Mouse (Mus musculus): ENCODE measurements at regions not wholly inside any gene's neighbourhood (a gene's known extent, or its start where the extent isn't known, plus 50 kb on each side); places are given as distances from the start of the nearest gene placed in this dataset.

- no peak overlapping the region for H3K27ac ChIP-seq (ENCODE audit: insufficient read depth, low read depth, low read length)
- no peak overlapping the region for H3K4me3 ChIP-seq (ENCODE audit: low read depth, low read length)
- H3K36me3 ChIP-seq (ENCODE audit: control insufficient read depth, insufficient read depth, low read length) = no peaks in the 10 kb centered on the region
- 84% methylated on average over 9 of the region's 9 CpGs for WGBS
- TF ChIP-seq CTCF (IDR thresholded peaks at IDR 0.05; ENCODE audit: extremely low read depth, insufficient read length, insufficient replicate concordance, low read depth, low read length) = no peak
- TF ChIP-seq POLR2A (IDR thresholded peaks at IDR 0.05; ENCODE audit: low read depth, low read length) = no peak
- peaks cover 4% of the 10 kb centered on the region for H3K4me1 ChIP-seq (ENCODE audit: control insufficient read depth, insufficient read depth, insufficient read length, low read length)
- no peaks in the 10 kb centered on the region for H3K27me3 ChIP-seq (ENCODE audit: control insufficient read depth, insufficient read depth, low read length)
These were observed 197.9 kb upstream of the Hs6st1 start for GRCm38 (mm10) chr1:35870144-35870827.

- Histone ChIP-seq H3K27me3 (ENCODE audit: control insufficient read depth, insufficient read depth, low read length) (no peaks in the 10 kb centered on the region), H3K36me3 (ENCODE audit: control insufficient read depth, insufficient read depth, low read length) (no peaks in the 10 kb centered on the region), H3K27ac (ENCODE audit: insufficient read depth, low read depth, low read length) (no peak overlapping the region), H3K4me3 (ENCODE audit: low read depth, low read length) (no peak overlapping the region), H3K4me1 (ENCODE audit: control insufficient read depth, insufficient read depth, insufficient read length, low read length) (peaks cover 4% of the 10 kb centered on the region)
- 94% methylated on average over 2 of the region's 2 CpGs for WGBS
- no peak for TF ChIP-seq CTCF (IDR thresholded peaks at IDR 0.05; ENCODE audit: extremely low read depth, insufficient read length, insufficient replicate concordance, low read depth, low read length)
- no peak for TF ChIP-seq POLR2A (IDR thresholded peaks at IDR 0.05; ENCODE audit: low read depth, low read length)
These were observed 195.2 kb upstream of the Hs6st1 start for GRCm38 (mm10) chr1:35873038-35873437.

GRCm38 (mm10) chr1:35875210-35875811 lies 192.9 kb upstream of the Hs6st1 start:
- WGBS = 25% methylated on average over 11 of the region's 11 CpGs

GRCm38 (mm10) chr1:35878426-35878825 lies 189.8 kb upstream of the Hs6st1 start:
- no peak overlapping the region for H3K4me3 ChIP-seq (ENCODE audit: low read depth, low read length)
- TF ChIP-seq POLR2A (IDR thresholded peaks at IDR 0.05; ENCODE audit: low read depth, low read length) = no peak
- H3K4me1 ChIP-seq (ENCODE audit: control insufficient read depth, insufficient read depth, insufficient read length, low read length) = peaks cover 4% of the 10 kb centered on the region
- no peak overlapping the region for H3K27ac ChIP-seq (ENCODE audit: insufficient read depth, low read depth, low read length)
- 42% methylated on average over 4 of the region's 4 CpGs for WGBS
- H3K36me3 ChIP-seq (ENCODE audit: control insufficient read depth, insufficient read depth, low read length) = no peaks in the 10 kb centered on the region
- no peaks in the 10 kb centered on the region for H3K27me3 ChIP-seq (ENCODE audit: control insufficient read depth, insufficient read depth, low read length)

More at GRCm38 (mm10) chr1:35875210-35875811, 192.9 kb upstream of the Hs6st1 start:
- no peak for TF ChIP-seq POLR2A (IDR thresholded peaks at IDR 0.05; ENCODE audit: low read depth, low read length)
- no peak for TF ChIP-seq CTCF (IDR thresholded peaks at IDR 0.05; ENCODE audit: extremely low read depth, insufficient read length, insufficient replicate concordance, low read depth, low read length)
- Histone ChIP-seq H3K27ac (ENCODE audit: insufficient read depth, low read depth, low read length) (no peak overlapping the region), H3K36me3 (ENCODE audit: control insufficient read depth, insufficient read depth, low read length) (no peaks in the 10 kb centered on the region), H3K4me3 (ENCODE audit: low read depth, low read length) (no peak overlapping the region), H3K4me1 (ENCODE audit: control insufficient read depth, insufficient read depth, insufficient read length, low read length) (peaks cover 4% of the 10 kb centered on the region), H3K27me3 (ENCODE audit: control insufficient read depth, insufficient read depth, low read length) (no peaks in the 10 kb centered on the region)

GRCm38 (mm10) chr1:35879388-35880093 lies 188.7 kb upstream of the Hs6st1 start:
- Histone ChIP-seq H3K4me1 (ENCODE audit: control insufficient read depth, insufficient read depth, insufficient read length, low read length) (peaks cover 4% of the 10 kb centered on the region), H3K4me3 (ENCODE audit: low read depth, low read length) (no peak overlapping the region), H3K27ac (ENCODE audit: insufficient read depth, low read depth, low read length) (no peak overlapping the region), H3K36me3 (ENCODE audit: control insufficient read depth, insufficient read depth, low read length) (no peaks in the 10 kb centered on the region), H3K27me3 (ENCODE audit: control insufficient read depth, insufficient read depth, low read length) (no peaks in the 10 kb centered on the region)
- TF ChIP-seq CTCF (IDR thresholded peaks at IDR 0.05; ENCODE audit: extremely low read depth, insufficient read length, insufficient replicate concordance, low read depth, low read length) (no peak), POLR2A (IDR thresholded peaks at IDR 0.05; ENCODE audit: low read depth, low read length) (no peak)
- 70% methylated on average over 11 of the region's 11 CpGs for WGBS

GRCm38 (mm10) chr1:35880562-35881265 lies 187.5 kb upstream of the Hs6st1 start:
- H3K27me3 ChIP-seq (ENCODE audit: control insufficient read depth, insufficient read depth, low read length) = no peaks in the 10 kb centered on the region
- no peak overlapping the region for H3K4me3 ChIP-seq (ENCODE audit: low read depth, low read length)
- 73% methylated on average over 6 of the region's 6 CpGs for WGBS
- no peak overlapping the region for H3K27ac ChIP-seq (ENCODE audit: insufficient read depth, low read depth, low read length)
- no peaks in the 10 kb centered on the region for H3K4me1 ChIP-seq (ENCODE audit: control insufficient read depth, insufficient read depth, insufficient read length, low read length)
- no peaks in the 10 kb centered on the region for H3K36me3 ChIP-seq (ENCODE audit: control insufficient read depth, insufficient read depth, low read length)
- no peak for TF ChIP-seq POLR2A (IDR thresholded peaks at IDR 0.05; ENCODE audit: low read depth, low read length)
- no peak for TF ChIP-seq CTCF (IDR thresholded peaks at IDR 0.05; ENCODE audit: extremely low read depth, insufficient read length, insufficient replicate concordance, low read depth, low read length)

GRCm38 (mm10) chr1:35881521-35881920 lies 186.7 kb upstream of the Hs6st1 start:
- H3K36me3 ChIP-seq (ENCODE audit: control insufficient read depth, insufficient read depth, low read length) = no peaks in the 10 kb centered on the region
- H3K27me3 ChIP-seq (ENCODE audit: control insufficient read depth, insufficient read depth, low read length) = no peaks in the 10 kb centered on the region
- no peak overlapping the region for H3K4me3 ChIP-seq (ENCODE audit: low read depth, low read length)
- no peaks in the 10 kb centered on the region for H3K4me1 ChIP-seq (ENCODE audit: control insufficient read depth, insufficient read depth, insufficient read length, low read length)
- no peak overlapping the region for H3K27ac ChIP-seq (ENCODE audit: insufficient read depth, low read depth, low read length)
- TF ChIP-seq POLR2A (IDR thresholded peaks at IDR 0.05; ENCODE audit: low read depth, low read length) (no peak), CTCF (IDR thresholded peaks at IDR 0.05; ENCODE audit: extremely low read depth, insufficient read length, insufficient replicate concordance, low read depth, low read length) (no peak)
- WGBS = 72% methylated on average over 4 of the region's 4 CpGs
